Mouse (Mus musculus): ENCODE data around the gene Fzd7. TPM values are rescaled to one million over a fixed set of nuclear protein-coding genes. Genes with fewer than 3 reads are reported as not detected.
A peak's percentile ranks its signal among the peaks of the same experiment; 100 is the strongest.
"Not testable (repeated sequence)": the region's sequence is repeated elsewhere in the genome, so short reads cannot be mapped to it uniquely, and the experiment has no call there.

The Fzd7 gene
- 2.7 and 4.0 TPM in 2 replicates for polyA plus RNA-seq (2015; fragmentation: Nextera tagmentation; extraction: Ambion mirVana)

- Histone ChIP-seq H3K36me3 (no peaks in the 10 kb centered on the region), H3K9me3 (no peaks in the 10 kb centered on the region)
- WGBS: 0% methylated on average over 35 of the region's 35 CpGs
These were observed at the start of gene Fzd7 for GRCm38 (mm10) chr1:59482331-59482695. Gene Fzd7 (plus strand): TSS chr1:59482424.

GRCm38 (mm10) chr1:59433296-59433695, 48.9 kb upstream of the Fzd7 start:
- Histone ChIP-seq H3K27me3 (no peaks in the 10 kb centered on the region), H3K9me3 (no peaks in the 10 kb centered on the region)

More at GRCm38 (mm10) chr1:59482331-59482695, at the start of gene Fzd7:
- Histone ChIP-seq H3K4me2 (replicated peaks) (peak within 1 kb of the TSS; percentile 99), H3K27ac (peak within 1 kb of the TSS; percentile 75), H3K27me3 (peaks cover 37% of the 10 kb centered on the region), H3K4me3 (replicated peaks) (peak within 1 kb of the TSS; percentile 62), H3K9ac (replicated peaks) (peak within 1 kb of the TSS; percentile 76), H3K4me1 (replicated peaks) (peaks cover 59% of the 10 kb centered on the region)
- peak; percentile 46 for ATAC-seq

GRCm38 (mm10) chr1:59434071-59434470, 48.2 kb upstream of the Fzd7 start:
- no peak for ATAC-seq
- H3K36me3 ChIP-seq: no peaks in the 10 kb centered on the region
- no peak overlapping the region for H3K9ac ChIP-seq (replicated peaks)
- no peaks in the 10 kb centered on the region for H3K27me3 ChIP-seq
- no peak overlapping the region for H3K4me2 ChIP-seq (replicated peaks)
- no peak overlapping the region for H3K4me3 ChIP-seq (replicated peaks)
- peaks cover 15% of the 10 kb centered on the region for H3K4me1 ChIP-seq (replicated peaks)
- H3K27ac ChIP-seq: no peak overlapping the region
- 70% methylated on average over 3 of the region's 3 CpGs for WGBS
- no peaks in the 10 kb centered on the region for H3K9me3 ChIP-seq

More at GRCm38 (mm10) chr1:59433296-59433695, 48.9 kb upstream of the Fzd7 start:
- H3K9ac ChIP-seq (replicated peaks): no peak overlapping the region
- WGBS: 85% methylated on average over 6 of the region's 6 CpGs
- H3K4me3 ChIP-seq (replicated peaks): no peak overlapping the region
- no peaks in the 10 kb centered on the region for H3K36me3 ChIP-seq
- H3K4me1 ChIP-seq (replicated peaks): peaks cover 7% of the 10 kb centered on the region
- ATAC-seq: no peak
- H3K4me2 ChIP-seq (replicated peaks): no peak overlapping the region
- no peak overlapping the region for H3K27ac ChIP-seq

- H3K4me2 ChIP-seq (replicated peaks): no peak overlapping the region
- no peak overlapping the region for H3K9ac ChIP-seq (replicated peaks)
- peaks cover 20% of the 10 kb centered on the region for H3K4me1 ChIP-seq (replicated peaks)
- WGBS: 93% methylated on average over 5 of the region's 5 CpGs
- H3K27ac ChIP-seq: no peak overlapping the region
- H3K4me3 ChIP-seq (replicated peaks): no peak overlapping the region
- ATAC-seq: no peak
- no peaks in the 10 kb centered on the region for H3K27me3 ChIP-seq
- no peaks in the 10 kb centered on the region for H3K9me3 ChIP-seq
- no peaks in the 10 kb centered on the region for H3K36me3 ChIP-seq
These were observed 47.0 kb upstream of the Fzd7 start for GRCm38 (mm10) chr1:59435270-59435669.

GRCm38 (mm10) chr1:59436321-59436720, 45.9 kb upstream of the Fzd7 start:
- ATAC-seq: no peak
- no peaks in the 10 kb centered on the region for H3K27me3 ChIP-seq
- no peak overlapping the region for H3K4me3 ChIP-seq (replicated peaks)
- H3K4me2 ChIP-seq (replicated peaks): no peak overlapping the region
- peaks cover 20% of the 10 kb centered on the region for H3K4me1 ChIP-seq (replicated peaks)
- no peaks in the 10 kb centered on the region for H3K9me3 ChIP-seq
- no peaks in the 10 kb centered on the region for H3K36me3 ChIP-seq
- no peak overlapping the region for H3K27ac ChIP-seq
- no peak overlapping the region for H3K9ac ChIP-seq (replicated peaks)
- 85% methylated on average over 3 of the region's 3 CpGs for WGBS

- Histone ChIP-seq H3K27ac (peak overlapping the region; percentile 62; the same call in 1 of the 2 replicates), H3K27me3 (no peaks in the 10 kb centered on the region), H3K9ac (replicated peaks) (no peak overlapping the region), H3K4me1 (replicated peaks) (peaks cover 20% of the 10 kb centered on the region), H3K9me3 (no peaks in the 10 kb centered on the region), H3K36me3 (no peaks in the 10 kb centered on the region), H3K4me3 (replicated peaks) (no peak overlapping the region), H3K4me2 (replicated peaks) (no peak overlapping the region)
- ATAC-seq: peak; percentile 62; the same call in 1 of the 2 replicates
- WGBS: 14% methylated on average over 3 of the region's 3 CpGs
These were observed 44.3 kb upstream of the Fzd7 start for GRCm38 (mm10) chr1:59437927-59438326.

- Histone ChIP-seq H3K36me3 (no peaks in the 10 kb centered on the region), H3K4me1 (replicated peaks) (peaks cover 20% of the 10 kb centered on the region), H3K4me3 (replicated peaks) (no peak overlapping the region), H3K9me3 (no peaks in the 10 kb centered on the region), H3K9ac (replicated peaks) (no peak overlapping the region), H3K4me2 (replicated peaks) (no peak overlapping the region), H3K27ac (peak overlapping the region; percentile 62; the same call in 1 of the 2 replicates), H3K27me3 (no peaks in the 10 kb centered on the region)
- no peak for ATAC-seq
- 33% methylated on average over 4 of the region's 4 CpGs for WGBS
These were observed 43.9 kb upstream of the Fzd7 start for GRCm38 (mm10) chr1:59438330-59438729.

GRCm38 (mm10) chr1:59439252-59439651, 43.0 kb upstream of the Fzd7 start:
- Histone ChIP-seq H3K9me3 (no peaks in the 10 kb centered on the region), H3K27me3 (no peaks in the 10 kb centered on the region), H3K9ac (replicated peaks) (no peak overlapping the region), H3K27ac (no peak overlapping the region), H3K4me1 (replicated peaks) (peaks cover 20% of the 10 kb centered on the region), H3K4me2 (replicated peaks) (no peak overlapping the region), H3K36me3 (no peaks in the 10 kb centered on the region), H3K4me3 (replicated peaks) (no peak overlapping the region)
- 61% methylated on average over 2 of the region's 2 CpGs for WGBS
- no peak for ATAC-seq

- 81% methylated on average over 1 of the region's 1 CpGs for WGBS
- Histone ChIP-seq H3K27me3 (no peaks in the 10 kb centered on the region), H3K9ac (replicated peaks) (no peak overlapping the region), H3K36me3 (no peaks in the 10 kb centered on the region), H3K4me1 (replicated peaks) (peaks cover 20% of the 10 kb centered on the region), H3K4me3 (replicated peaks) (no peak overlapping the region), H3K9me3 (no peaks in the 10 kb centered on the region), H3K27ac (no peak overlapping the region), H3K4me2 (replicated peaks) (no peak overlapping the region)
- no peak for ATAC-seq
These were observed 42.3 kb upstream of the Fzd7 start for GRCm38 (mm10) chr1:59439941-59440340.

- H3K36me3 ChIP-seq; H3K27me3 ChIP-seq; H3K4me2 ChIP-seq (replicated peaks); ATAC-seq; H3K9me3 ChIP-seq; H3K27ac ChIP-seq; H3K9ac ChIP-seq (replicated peaks); H3K4me3 ChIP-seq (replicated peaks): not testable (repeated sequence)
- 97% methylated on average over 14 of the region's 14 CpGs for WGBS
- peaks cover 18% of the 10 kb centered on the region for H3K4me1 ChIP-seq (replicated peaks)
These were observed 39.5 kb upstream of the Fzd7 start for GRCm38 (mm10) chr1:59442721-59443120.

- peaks cover 9% of the 10 kb centered on the region for H3K4me1 ChIP-seq (replicated peaks)
- H3K4me3 ChIP-seq (replicated peaks): no peak overlapping the region
- 76% methylated on average over 3 of the region's 3 CpGs for WGBS
- no peak overlapping the region for H3K27ac ChIP-seq
- H3K27me3 ChIP-seq: no peaks in the 10 kb centered on the region
- no peak overlapping the region for H3K4me2 ChIP-seq (replicated peaks)
- ATAC-seq: no peak
- no peaks in the 10 kb centered on the region for H3K36me3 ChIP-seq
- no peaks in the 10 kb centered on the region for H3K9me3 ChIP-seq
- H3K9ac ChIP-seq (replicated peaks): no peak overlapping the region
These were observed 38.0 kb upstream of the Fzd7 start for GRCm38 (mm10) chr1:59444127-59444660.

GRCm38 (mm10) chr1:59445242-59445641, 37.0 kb upstream of the Fzd7 start:
- Histone ChIP-seq H3K9me3 (no peaks in the 10 kb centered on the region), H3K27me3 (peaks cover 2% of the 10 kb centered on the region; the same call in 1 of the 2 replicates), H3K27ac (no peak overlapping the region), H3K9ac (replicated peaks) (no peak overlapping the region), H3K4me3 (replicated peaks) (no peak overlapping the region), H3K36me3 (no peaks in the 10 kb centered on the region), H3K4me2 (replicated peaks) (no peak overlapping the region), H3K4me1 (replicated peaks) (peaks cover 9% of the 10 kb centered on the region)
- ATAC-seq: no peak
- WGBS: 85% methylated on average over 5 of the region's 5 CpGs
